Mouse (Mus musculus): ENCODE data around the gene Agbl1. TPM values are rescaled to one million over a fixed set of nuclear protein-coding genes. Genes with fewer than 3 reads are reported as not detected.
"Not testable (repeated sequence)": the region's sequence is repeated elsewhere in the genome, so short reads cannot be mapped to it uniquely, and the experiment has no call there.

The Agbl1 gene
- polyA plus RNA-seq, 1 experiment from 2014 or later: not detected

DNA sequence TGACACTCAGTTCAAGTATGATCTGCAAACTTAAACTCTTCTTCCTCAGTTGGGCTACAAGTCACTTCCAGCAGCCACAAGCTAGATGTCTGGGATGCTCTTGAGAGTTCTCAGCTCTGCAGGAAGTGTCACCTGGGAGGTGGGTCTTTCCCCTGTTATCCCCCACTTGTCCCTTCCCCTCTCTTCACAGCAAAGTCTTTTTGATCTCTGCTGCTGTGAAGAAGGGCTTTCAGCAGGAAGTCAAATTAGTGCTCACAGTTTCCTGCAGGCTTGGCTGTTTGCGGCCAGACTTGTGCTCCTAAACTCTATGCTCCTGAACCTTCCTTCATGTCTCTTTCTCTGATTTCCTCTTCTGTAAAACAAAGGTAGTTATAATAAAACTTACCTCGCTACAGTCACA lies 806 bp upstream of the Agbl1 start:
- no peak for ATAC-seq
- no peak overlapping the region for H3K27ac ChIP-seq (ENCODE audit: low read depth, low read length)
- no peaks in the 10 kb centered on the region for H3K4me1 ChIP-seq (replicated peaks; ENCODE audit: control insufficient read depth, insufficient read depth, low read length)
- H3K4me3 ChIP-seq (ENCODE audit: low read depth, low read length): no peak overlapping the region
- H3K36me3 ChIP-seq (ENCODE audit: control insufficient read depth, insufficient read depth): no peaks in the 10 kb centered on the region
- no peak overlapping the region for H3K9ac ChIP-seq (ENCODE audit: low read depth, low read length)
- TF ChIP-seq CTCF (IDR thresholded peaks at IDR 0.05; ENCODE audit: low read depth): no peak
- H3K4me2 ChIP-seq (replicated peaks; ENCODE audit: low read depth): no peak overlapping the region
- 26% methylated on average over 2 of the region's 2 CpGs for WGBS
- H3K27me3 ChIP-seq (replicated peaks; ENCODE audit: control insufficient read depth, insufficient read depth, low read length): no peaks in the 10 kb centered on the region
- H3K9me3 ChIP-seq (ENCODE audit: control insufficient read depth): no peaks in the 10 kb centered on the region

DNA sequence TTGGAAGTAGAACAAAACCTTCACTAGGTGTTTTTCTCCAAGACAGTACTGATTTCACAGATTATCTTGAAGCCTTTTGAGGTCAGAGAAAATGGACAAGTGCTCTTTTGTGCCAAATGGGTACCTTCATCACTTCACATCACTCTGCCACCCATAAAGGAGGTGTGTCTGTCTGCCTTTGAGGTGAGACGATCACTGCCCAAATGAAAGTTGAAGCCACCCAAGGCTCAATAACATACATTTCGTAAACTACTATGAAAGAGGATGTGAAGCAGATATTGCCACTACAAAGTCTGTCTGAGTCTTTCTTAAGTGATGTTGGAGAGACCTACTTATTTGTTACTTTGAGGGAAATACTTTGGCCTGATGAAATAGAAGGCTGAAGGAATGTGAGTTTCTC lies 4.6 kb downstream of the Agbl1 start:
- no peaks in the 10 kb centered on the region for H3K36me3 ChIP-seq (ENCODE audit: control insufficient read depth, insufficient read depth)
- H3K27ac ChIP-seq (ENCODE audit: low read depth, low read length): no peak overlapping the region
- no peaks in the 10 kb centered on the region for H3K27me3 ChIP-seq (replicated peaks; ENCODE audit: control insufficient read depth, insufficient read depth, low read length)
- TF ChIP-seq CTCF (IDR thresholded peaks at IDR 0.05; ENCODE audit: low read depth): no peak
- WGBS: 80% methylated on average over 2 of the region's 2 CpGs
- H3K4me1 ChIP-seq (replicated peaks; ENCODE audit: control insufficient read depth, insufficient read depth, low read length): no peaks in the 10 kb centered on the region
- no peak overlapping the region for H3K4me3 ChIP-seq (ENCODE audit: low read depth, low read length)
- no peak for ATAC-seq
- H3K9ac ChIP-seq (ENCODE audit: low read depth, low read length): no peak overlapping the region
- no peaks in the 10 kb centered on the region for H3K9me3 ChIP-seq (ENCODE audit: control insufficient read depth)
- no peak overlapping the region for H3K4me2 ChIP-seq (replicated peaks; ENCODE audit: low read depth)

DNA sequence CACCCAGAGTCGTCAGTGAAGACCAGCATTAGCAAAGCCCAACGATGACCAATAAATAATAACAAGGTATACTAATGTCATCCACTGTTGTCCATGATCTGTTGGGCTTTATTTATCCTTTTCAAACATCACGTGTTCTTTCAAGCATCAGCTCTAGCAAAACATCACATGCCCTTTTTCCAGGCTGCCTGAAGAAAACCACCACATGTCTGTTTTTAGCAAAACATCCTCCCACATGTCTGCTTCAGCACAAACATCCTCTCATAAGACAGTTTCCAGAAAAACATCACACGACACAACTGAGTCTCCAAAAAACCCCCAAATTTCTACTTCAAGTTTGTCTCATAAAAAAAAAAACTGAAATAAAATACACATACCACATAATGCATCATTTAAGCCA lies 7.8 kb downstream of the Agbl1 start:
- no peak for ATAC-seq
- WGBS: 68% methylated on average over 4 of the region's 4 CpGs
- no peak overlapping the region for H3K27ac ChIP-seq (ENCODE audit: low read depth, low read length)
- no peak overlapping the region for H3K4me3 ChIP-seq (ENCODE audit: low read depth, low read length)
- no peaks in the 10 kb centered on the region for H3K27me3 ChIP-seq (replicated peaks; ENCODE audit: control insufficient read depth, insufficient read depth, low read length)
- no peaks in the 10 kb centered on the region for H3K9me3 ChIP-seq (ENCODE audit: control insufficient read depth)
- no peak overlapping the region for H3K9ac ChIP-seq (ENCODE audit: low read depth, low read length)
- no peaks in the 10 kb centered on the region for H3K36me3 ChIP-seq (ENCODE audit: control insufficient read depth, insufficient read depth)
- H3K4me2 ChIP-seq (replicated peaks; ENCODE audit: low read depth): no peak overlapping the region
- H3K4me1 ChIP-seq (replicated peaks; ENCODE audit: control insufficient read depth, insufficient read depth, low read length): no peaks in the 10 kb centered on the region
- TF ChIP-seq CTCF (IDR thresholded peaks at IDR 0.05; ENCODE audit: low read depth): no peak

GRCm38 (mm10) chr7:76244839-76245238 lies 15.2 kb downstream of the Agbl1 start:
- not testable (repeated sequence) for H3K9ac ChIP-seq (ENCODE audit: low read depth, low read length); H3K27me3 ChIP-seq (replicated peaks; ENCODE audit: control insufficient read depth, insufficient read depth, low read length); ATAC-seq; H3K4me3 ChIP-seq (ENCODE audit: low read depth, low read length); H3K36me3 ChIP-seq (ENCODE audit: control insufficient read depth, insufficient read depth); H3K27ac ChIP-seq (ENCODE audit: low read depth, low read length); H3K4me2 ChIP-seq (replicated peaks; ENCODE audit: low read depth); H3K4me1 ChIP-seq (replicated peaks; ENCODE audit: control insufficient read depth, insufficient read depth, low read length); H3K9me3 ChIP-seq (ENCODE audit: control insufficient read depth)
- WGBS: 95% methylated on average over 15 of the region's 18 CpGs

DNA sequence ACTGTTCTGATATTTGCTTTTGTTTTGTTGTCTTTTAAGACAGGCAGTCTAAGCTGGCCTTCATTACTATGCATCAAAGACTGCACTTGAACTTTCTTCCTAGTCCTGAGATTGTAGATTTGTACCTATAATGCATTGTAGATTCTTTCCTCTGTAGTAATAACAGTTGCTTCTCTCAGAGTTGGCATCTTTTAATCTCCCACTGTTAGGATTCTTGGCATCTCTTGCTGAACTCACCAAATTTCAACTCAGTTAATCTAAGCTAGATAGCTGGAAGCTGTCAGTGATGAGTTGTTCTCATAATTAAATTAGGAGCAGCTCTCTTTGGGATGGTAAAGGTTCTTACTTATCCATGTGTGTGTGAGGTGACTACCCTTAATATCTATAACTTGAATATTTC lies 45.4 kb downstream of the Agbl1 start:
- H3K9ac ChIP-seq (ENCODE audit: low read depth, low read length): no peak overlapping the region
- no peaks in the 10 kb centered on the region for H3K4me1 ChIP-seq (replicated peaks; ENCODE audit: control insufficient read depth, insufficient read depth, low read length)
- H3K4me2 ChIP-seq (replicated peaks; ENCODE audit: low read depth): no peak overlapping the region
- no peaks in the 10 kb centered on the region for H3K36me3 ChIP-seq (ENCODE audit: control insufficient read depth, insufficient read depth)
- H3K27ac ChIP-seq (ENCODE audit: low read depth, low read length): no peak overlapping the region
- no peak for TF ChIP-seq CTCF (IDR thresholded peaks at IDR 0.05; ENCODE audit: low read depth)
- H3K9me3 ChIP-seq (ENCODE audit: control insufficient read depth): no peaks in the 10 kb centered on the region
- H3K27me3 ChIP-seq (replicated peaks; ENCODE audit: control insufficient read depth, insufficient read depth, low read length): no peaks in the 10 kb centered on the region
- H3K4me3 ChIP-seq (ENCODE audit: low read depth, low read length): no peak overlapping the region
- ATAC-seq: no peak

DNA sequence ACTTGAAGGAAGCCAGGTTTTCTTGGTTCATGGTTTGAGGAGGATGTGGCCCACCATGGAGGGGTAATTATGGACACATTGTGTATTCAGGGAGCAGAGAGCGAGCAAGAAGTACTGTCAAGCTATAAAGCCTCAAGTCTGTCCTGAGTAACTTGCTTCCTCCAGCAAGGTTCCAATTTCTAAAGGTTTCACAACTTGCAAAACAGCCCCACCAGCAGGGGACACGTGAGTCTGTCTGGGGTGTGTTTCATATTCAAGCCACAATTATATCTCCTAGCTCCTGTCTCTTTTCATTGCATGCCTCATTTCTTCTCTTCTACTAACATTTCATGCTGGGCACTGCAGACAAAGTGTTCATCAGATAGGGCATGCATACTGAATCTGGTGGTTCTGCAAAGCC lies 53.1 kb downstream of the Agbl1 start:
- TF ChIP-seq CTCF (IDR thresholded peaks at IDR 0.05; ENCODE audit: low read depth): no peak
- Histone ChIP-seq H3K27me3 (replicated peaks; ENCODE audit: control insufficient read depth, insufficient read depth, low read length) (no peaks in the 10 kb centered on the region), H3K4me1 (replicated peaks; ENCODE audit: control insufficient read depth, insufficient read depth, low read length) (no peaks in the 10 kb centered on the region), H3K27ac (ENCODE audit: low read depth, low read length) (no peak overlapping the region), H3K4me3 (ENCODE audit: low read depth, low read length) (no peak overlapping the region), H3K9ac (ENCODE audit: low read depth, low read length) (no peak overlapping the region), H3K9me3 (ENCODE audit: control insufficient read depth) (no peaks in the 10 kb centered on the region), H3K36me3 (ENCODE audit: control insufficient read depth, insufficient read depth) (no peaks in the 10 kb centered on the region), H3K4me2 (replicated peaks; ENCODE audit: low read depth) (no peak overlapping the region)
- ATAC-seq: no peak
- WGBS: 43% methylated on average over 2 of the region's 2 CpGs

DNA sequence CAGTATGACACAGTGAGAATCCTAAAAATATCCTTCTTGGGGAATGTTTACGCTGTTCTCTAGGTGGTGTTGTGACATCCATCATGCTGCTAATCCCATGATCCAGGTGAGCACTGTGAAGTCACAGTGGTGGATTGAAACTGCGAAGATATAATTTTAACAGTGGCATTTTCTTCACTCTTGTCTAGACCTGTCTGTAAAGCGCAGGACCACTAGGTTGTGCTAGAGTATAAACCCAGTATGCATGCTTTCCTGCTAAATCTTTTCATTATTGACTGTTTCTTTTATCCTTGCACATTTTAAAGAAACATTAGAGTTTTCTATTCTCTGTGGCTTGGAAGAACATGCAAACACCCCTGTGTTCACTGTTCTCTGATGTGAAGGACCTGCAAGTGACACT lies 57.8 kb downstream of the Agbl1 start:
- no peaks in the 10 kb centered on the region for H3K36me3 ChIP-seq (ENCODE audit: control insufficient read depth, insufficient read depth)
- 80% methylated on average over 3 of the region's 3 CpGs for WGBS
- peak; percentile 53 for TF ChIP-seq CTCF (IDR thresholded peaks at IDR 0.05; ENCODE audit: low read depth)
- no peak overlapping the region for H3K9ac ChIP-seq (ENCODE audit: low read depth, low read length)
- no peak overlapping the region for H3K4me2 ChIP-seq (replicated peaks; ENCODE audit: low read depth)
- H3K27me3 ChIP-seq (replicated peaks; ENCODE audit: control insufficient read depth, insufficient read depth, low read length): no peaks in the 10 kb centered on the region
- no peaks in the 10 kb centered on the region for H3K9me3 ChIP-seq (ENCODE audit: control insufficient read depth)
- no peak for ATAC-seq
- H3K27ac ChIP-seq (ENCODE audit: low read depth, low read length): no peak overlapping the region
- no peak overlapping the region for H3K4me3 ChIP-seq (ENCODE audit: low read depth, low read length)
- no peaks in the 10 kb centered on the region for H3K4me1 ChIP-seq (replicated peaks; ENCODE audit: control insufficient read depth, insufficient read depth, low read length)
